Mouse (Mus musculus) midbrain, embryonic 13.5 days (tissue): Measurements from ENCODE around the gene Smad3. TPM values are rescaled to one million over a fixed set of nuclear protein-coding genes. Genes with fewer than 3 reads are reported as not detected.

Source experiments
- ATAC-seq: fragments of 200-750 bp; cut with Nextera tagmentation; 2 replicates; pipeline ENCODE4 v1.8.0; 2017; ENCODE audit warnings: mild to moderate bottlenecking, moderate TSS enrichment, moderate library complexity
- H3K27ac ChIP-seq: fragments of 300-500 bp; sonication (generic); 2 replicates; pipeline ENCODE4 v1.5.1; 2015; ENCODE audit warnings: inconsistent platforms, mild to moderate bottlenecking, moderate library complexity
- H3K27me3 ChIP-seq: fragments of 300-500 bp; sonication (generic); 2 replicates; pipeline ENCODE4 v1.6.1; 2015; ENCODE audit warnings: mild to moderate bottlenecking, inconsistent platforms
- H3K36me3 ChIP-seq: fragments of 300-500 bp; sonication (generic); 2 replicates; pipeline ENCODE4 v1.6.1; 2015; ENCODE audit warnings: mild to moderate bottlenecking, inconsistent platforms
- H3K4me1 ChIP-seq: fragments of 300-500 bp; sonication (generic); replicated peaks from 2 replicates; pipeline ENCODE4 v1.6.1; 2015; ENCODE audit warnings: inconsistent platforms
- H3K4me2 ChIP-seq: fragments of 300-500 bp; sonication (generic); replicated peaks from 2 replicates; pipeline ENCODE4 v1.6.1; 2015; ENCODE audit warnings: moderate library complexity, mild to moderate bottlenecking, inconsistent platforms
- H3K4me3 ChIP-seq: fragments of 300-500 bp; sonication (generic); replicated peaks from 2 replicates; pipeline ENCODE4 v1.5.1; 2015; ENCODE audit warnings: mild to moderate bottlenecking, inconsistent platforms
- H3K9ac ChIP-seq: fragments of 300-500 bp; sonication (generic); replicated peaks from 2 replicates; pipeline ENCODE4 v1.6.1; 2015; ENCODE audit warnings: mild to moderate bottlenecking, inconsistent platforms
- H3K9me3 ChIP-seq: fragments of 300-500 bp; sonication (generic); 2 replicates; pipeline ENCODE4 v1.6.1; 2016; ENCODE audit warnings: mild to moderate bottlenecking, inconsistent platforms
- WGBS: fragments of 180-500 bp; shearing (Covaris S2); methylation state at CpG from one replicate; pipeline ENCODE4 v1.1.7; 2015; 5-methylcytosine and 5-hydroxymethylcytosine counted together
- polyA plus RNA-seq: library from polyadenylated mRNA; unstranded; fragments of >200 nt; fragmentation: Nextera tagmentation; extraction: Ambion mirVana; gene quantifications from 2 replicates; pipeline ENCODE4 v1.2.1, GENCODE M21; 2015

Gene Smad3
- polyA plus RNA-seq, 1 experiment from 2014 or later = 11.6 TPM

DNA sequence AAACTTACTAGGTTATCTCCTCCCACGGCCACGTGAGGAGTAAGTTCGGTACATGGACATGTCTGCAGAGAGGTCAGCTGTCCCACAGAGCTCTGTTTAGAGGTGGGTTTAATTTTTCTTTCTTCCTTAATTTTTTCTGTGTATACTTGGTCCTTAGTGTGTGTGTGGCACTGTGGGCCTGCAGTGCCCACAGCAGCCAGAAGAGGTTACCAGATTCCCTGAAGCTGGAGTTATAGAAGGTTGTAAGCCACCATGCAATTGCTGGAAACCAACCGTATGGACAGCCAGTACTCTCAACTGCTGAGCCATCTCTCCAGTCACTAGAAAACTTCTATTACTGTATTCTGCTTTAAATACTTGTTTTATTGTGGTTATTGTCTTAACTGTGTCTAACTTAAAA is 125.7 kb downstream of the Smad3 start:
- Histone ChIP-seq H3K4me2 (no peak overlapping the region), H3K9ac (no peak overlapping the region), H3K9me3 (no peaks in the 10 kb centered on the region), H3K36me3 (peaks cover 41% of the 10 kb centered on the region), H3K4me3 (no peak overlapping the region), H3K27me3 (no peaks in the 10 kb centered on the region), H3K27ac (no peak overlapping the region), H3K4me1 (peaks cover 11% of the 10 kb centered on the region)
- ATAC-seq = no peak
- 62% methylated on average over 4 of the region's 4 CpGs for WGBS

DNA sequence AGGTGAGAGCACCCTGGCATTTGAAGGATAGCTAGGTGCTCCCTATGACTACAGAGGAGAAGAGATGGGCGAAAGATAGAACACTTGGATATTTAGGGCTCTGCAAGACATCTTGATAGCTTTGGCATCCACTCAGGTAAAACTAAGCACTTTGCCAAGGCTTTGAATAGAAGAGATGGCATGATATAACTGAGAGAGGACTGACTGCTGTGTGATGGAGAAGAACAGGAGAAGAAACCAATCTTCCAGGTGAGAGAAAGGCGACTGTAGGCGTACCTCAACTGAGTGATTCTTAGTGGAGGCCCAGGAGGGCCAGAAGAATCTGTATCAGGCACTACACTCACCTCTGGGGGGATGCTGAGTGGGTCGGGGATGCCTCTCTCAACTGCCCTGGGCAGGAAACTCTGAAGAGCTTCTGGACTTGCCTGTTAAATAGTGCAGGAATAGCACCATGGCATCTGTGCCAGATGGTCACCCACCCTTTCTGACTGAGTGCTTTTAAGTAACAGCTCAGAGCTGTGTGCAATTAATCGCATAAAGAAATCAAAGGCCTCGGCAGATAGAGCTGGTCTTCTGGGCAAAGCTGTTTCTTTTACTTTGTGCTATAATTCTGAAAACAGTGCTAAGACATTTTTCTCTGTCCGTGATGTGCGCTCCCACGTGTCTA is 132.6 kb downstream of the Smad3 start:
- Histone ChIP-seq H3K9me3 (no peaks in the 10 kb centered on the region), H3K27me3 (no peaks in the 10 kb centered on the region), H3K9ac (no peak overlapping the region), H3K4me1 (peaks cover 21% of the 10 kb centered on the region), H3K27ac (no peak overlapping the region), H3K36me3 (peaks cover 42% of the 10 kb centered on the region), H3K4me3 (no peak overlapping the region), H3K4me2 (no peak overlapping the region)
- 92% methylated on average over 9 of the region's 9 CpGs for WGBS
- ATAC-seq = no peak

DNA sequence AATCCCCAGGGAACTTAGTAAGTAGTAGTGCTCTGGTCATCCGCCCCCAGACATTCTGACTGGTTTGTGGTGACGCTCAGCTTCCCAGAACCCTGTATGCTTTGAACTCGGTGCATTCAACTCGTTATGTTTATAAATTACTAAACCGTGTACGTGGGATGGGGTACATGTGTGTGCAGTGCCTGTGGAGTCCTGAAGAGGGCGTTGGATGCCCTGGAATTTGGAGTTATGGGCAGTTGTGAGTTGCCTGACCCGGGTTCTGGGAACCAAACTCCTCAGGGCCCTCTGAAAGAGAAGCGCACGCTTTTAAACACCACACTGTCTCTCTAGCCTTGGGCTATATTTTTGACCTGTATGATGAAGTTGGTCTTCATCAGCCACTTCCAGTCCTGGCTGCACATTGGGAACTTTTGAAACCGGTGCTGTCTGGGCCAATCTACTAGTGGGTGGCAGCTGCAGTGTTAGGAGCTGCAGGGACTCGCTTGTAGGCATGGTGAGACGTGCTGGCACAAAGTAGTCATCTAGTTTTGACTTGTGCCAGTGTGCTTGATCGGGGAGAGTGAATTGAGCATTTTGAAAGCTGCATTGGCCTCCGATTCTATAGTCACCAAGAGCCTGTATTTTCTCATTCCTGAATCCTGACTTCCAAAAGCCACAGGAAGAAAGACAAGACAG is 133.8 kb downstream of the Smad3 start:
- no peak overlapping the region for H3K4me2 ChIP-seq
- WGBS = 75% methylated on average over 15 of the region's 15 CpGs
- H3K4me1 ChIP-seq = peaks cover 21% of the 10 kb centered on the region
- no peak overlapping the region for H3K9ac ChIP-seq
- H3K27ac ChIP-seq = no peak overlapping the region
- no peaks in the 10 kb centered on the region for H3K27me3 ChIP-seq
- H3K4me3 ChIP-seq = no peak overlapping the region
- H3K36me3 ChIP-seq = peaks cover 42% of the 10 kb centered on the region
- ATAC-seq = no peak
- no peaks in the 10 kb centered on the region for H3K9me3 ChIP-seq

GRCm38 (mm10) chr9:63617967-63618366 is 139.8 kb downstream of the Smad3 start:
- Histone ChIP-seq H3K4me1 (peaks cover 24% of the 10 kb centered on the region), H3K4me3 (no peak overlapping the region), H3K36me3 (peaks cover 43% of the 10 kb centered on the region), H3K4me2 (no peak overlapping the region), H3K27ac (no peak overlapping the region), H3K9ac (no peak overlapping the region), H3K9me3 (no peaks in the 10 kb centered on the region), H3K27me3 (no peaks in the 10 kb centered on the region)
- no peak for ATAC-seq
- 98% methylated on average over 2 of the region's 2 CpGs for WGBS

DNA sequence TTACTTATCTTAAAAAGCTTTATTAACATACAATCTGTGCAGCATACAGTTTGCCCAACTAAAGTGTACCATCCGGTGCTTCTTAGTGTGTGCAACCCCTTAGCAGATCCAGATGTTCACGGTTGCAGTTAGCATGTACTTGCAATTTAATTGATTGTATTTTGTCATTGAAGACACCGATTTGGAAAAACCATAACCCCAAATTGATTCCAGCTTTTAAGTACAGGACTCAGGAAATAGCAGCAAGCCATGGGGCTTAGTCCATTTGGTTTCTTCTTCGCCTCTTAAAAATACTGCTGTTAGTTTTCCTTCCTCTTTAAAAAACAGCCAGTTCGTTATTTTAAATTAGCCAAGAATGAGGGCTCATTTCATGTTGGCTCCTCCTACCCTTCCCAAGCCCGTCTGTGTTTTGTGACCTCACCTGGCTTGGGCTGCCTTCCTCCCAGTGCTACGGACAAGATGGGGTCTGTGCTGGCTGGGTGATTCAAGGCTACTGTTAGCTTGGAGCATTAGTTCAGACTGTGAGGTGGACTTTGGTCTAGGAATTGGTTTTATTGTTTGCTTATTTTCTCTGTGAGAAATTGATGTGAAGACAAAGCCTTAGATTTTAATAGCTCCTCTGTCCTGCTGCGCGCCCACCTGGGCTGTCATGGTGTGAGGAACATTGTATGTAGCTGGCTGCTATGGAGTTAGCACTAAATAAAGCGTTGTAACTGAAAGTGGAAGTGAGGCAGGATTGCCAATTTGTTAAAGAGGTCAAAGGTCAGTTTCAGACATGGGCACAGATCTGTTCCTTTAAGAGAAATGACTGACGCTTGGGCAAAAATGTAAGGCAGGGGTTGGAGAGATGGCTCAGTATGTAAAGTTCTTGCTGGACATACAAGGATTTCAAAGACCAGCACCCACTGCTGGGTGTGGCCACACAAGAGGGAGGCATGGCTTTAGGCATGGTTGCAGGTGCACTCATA is 143.5 kb downstream of the Smad3 start:
- 86% methylated on average over 11 of the region's 11 CpGs for WGBS
- no peaks in the 10 kb centered on the region for H3K9me3 ChIP-seq
- peaks cover 26% of the 10 kb centered on the region for H3K36me3 ChIP-seq
- no peak overlapping the region for H3K4me2 ChIP-seq
- H3K27me3 ChIP-seq = no peaks in the 10 kb centered on the region
- ATAC-seq = no peak
- H3K4me3 ChIP-seq = no peak overlapping the region
- peaks cover 30% of the 10 kb centered on the region for H3K4me1 ChIP-seq
- H3K9ac ChIP-seq = no peak overlapping the region
- no peak overlapping the region for H3K27ac ChIP-seq

GRCm38 (mm10) chr9:63613569-63613968 is 144.2 kb downstream of the Smad3 start:
- peaks cover 30% of the 10 kb centered on the region for H3K4me1 ChIP-seq
- peak overlapping the region; percentile 48; the same call in 1 of the 2 replicates for H3K27ac ChIP-seq
- 0 out of 2 replicates have a peak overlapping the region, but pooled peaks have one; percentile 8 for H3K9ac ChIP-seq
- 0 out of 2 replicates have a peak overlapping the region, but pooled peaks have one; percentile 3 for H3K4me2 ChIP-seq
- peak; percentile 34; the same call in 1 of the 2 replicates for ATAC-seq
- H3K9me3 ChIP-seq = no peaks in the 10 kb centered on the region
- peaks cover 19% of the 10 kb centered on the region for H3K36me3 ChIP-seq
- 36% methylated on average over 1 of the region's 1 CpGs for WGBS
- H3K27me3 ChIP-seq = no peaks in the 10 kb centered on the region
- H3K4me3 ChIP-seq = no peak overlapping the region

- H3K9me3 ChIP-seq = no peaks in the 10 kb centered on the region
- peak overlapping the region; percentile 48; the same call in 1 of the 2 replicates for H3K27ac ChIP-seq
- peaks cover 11% of the 10 kb centered on the region for H3K36me3 ChIP-seq
- ATAC-seq = peak; percentile 81
- WGBS = 49% methylated on average over 16 of the region's 16 CpGs
- H3K27me3 ChIP-seq = no peaks in the 10 kb centered on the region
- no peak overlapping the region for H3K4me3 ChIP-seq
- peaks cover 33% of the 10 kb centered on the region for H3K4me1 ChIP-seq
- 0 out of 2 replicates have a peak overlapping the region, but pooled peaks have one; percentile 3 for H3K4me2 ChIP-seq
- H3K9ac ChIP-seq = 0 out of 2 replicates have a peak overlapping the region, but pooled peaks have one; percentile 8
Observed at GRCm38 (mm10) chr9:63612565-63613515, 145.0 kb downstream of the Smad3 start.

DNA sequence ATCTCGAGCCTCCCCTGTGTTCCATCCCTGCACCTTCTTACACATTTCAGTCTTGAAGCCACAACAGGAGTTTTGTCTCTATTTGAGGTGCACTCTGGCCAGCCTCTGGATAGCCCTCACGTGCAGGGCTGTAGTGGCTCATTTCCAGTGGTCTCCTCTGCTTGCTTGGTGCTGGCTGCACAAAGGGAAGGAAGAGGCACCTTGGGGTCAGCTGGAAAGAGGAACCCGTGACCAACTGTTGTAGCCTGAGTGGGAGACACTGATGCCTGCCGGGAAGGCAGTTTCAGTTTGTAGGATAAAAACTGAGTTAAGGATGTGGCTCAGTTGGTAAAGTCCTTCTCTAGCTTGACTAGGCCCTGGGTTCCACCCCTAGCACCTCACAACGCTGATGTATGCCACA is 145.8 kb downstream of the Smad3 start:
- ATAC-seq = no peak
- Histone ChIP-seq H3K4me2 (no peak overlapping the region), H3K36me3 (peaks cover 3% of the 10 kb centered on the region), H3K27me3 (no peaks in the 10 kb centered on the region), H3K9ac (no peak overlapping the region), H3K4me3 (no peak overlapping the region), H3K4me1 (peaks cover 34% of the 10 kb centered on the region), H3K27ac (no peak overlapping the region), H3K9me3 (no peaks in the 10 kb centered on the region)
- WGBS = 67% methylated on average over 5 of the region's 5 CpGs

GRCm38 (mm10) chr9:63610841-63611366 is 146.9 kb downstream of the Smad3 start:
- H3K4me3 ChIP-seq = no peak overlapping the region
- H3K4me1 ChIP-seq = peaks cover 29% of the 10 kb centered on the region
- peak; percentile 45; the same call in 1 of the 2 replicates for ATAC-seq
- H3K36me3 ChIP-seq = no peaks in the 10 kb centered on the region
- peak overlapping the region; percentile 29; the same call in 1 of the 2 replicates for H3K9ac ChIP-seq
- no peaks in the 10 kb centered on the region for H3K9me3 ChIP-seq
- 14% methylated on average over 13 of the region's 13 CpGs for WGBS
- H3K4me2 ChIP-seq = peak overlapping the region; percentile 2; the same call in 1 of the 2 replicates
- no peak overlapping the region for H3K27ac ChIP-seq
- no peaks in the 10 kb centered on the region for H3K27me3 ChIP-seq

DNA sequence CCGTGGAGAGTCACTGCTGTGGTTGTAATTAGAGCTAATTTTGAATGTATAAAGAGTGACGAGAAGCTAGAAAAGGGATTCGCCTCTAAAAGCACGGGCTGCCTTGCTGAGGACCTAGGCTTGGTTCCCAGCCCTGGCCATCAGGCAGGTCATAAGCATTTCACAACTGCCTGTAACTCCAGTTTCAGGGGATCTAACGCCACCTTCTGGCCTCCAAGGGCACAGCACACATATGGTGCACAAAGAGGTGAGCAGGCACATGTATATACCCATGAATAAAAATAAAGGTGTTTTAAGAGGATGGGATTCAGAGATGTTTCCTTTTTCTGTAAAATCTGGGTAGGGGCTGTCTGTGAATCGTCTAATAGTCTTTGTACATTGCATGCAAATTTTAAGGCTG is 147.6 kb downstream of the Smad3 start:
- Histone ChIP-seq H3K4me2 (no peak overlapping the region), H3K9me3 (no peaks in the 10 kb centered on the region), H3K9ac (no peak overlapping the region), H3K27me3 (no peaks in the 10 kb centered on the region), H3K27ac (no peak overlapping the region), H3K4me3 (no peak overlapping the region), H3K4me1 (peaks cover 29% of the 10 kb centered on the region), H3K36me3 (no peaks in the 10 kb centered on the region)
- ATAC-seq = no peak
- 88% methylated on average over 6 of the region's 6 CpGs for WGBS

DNA sequence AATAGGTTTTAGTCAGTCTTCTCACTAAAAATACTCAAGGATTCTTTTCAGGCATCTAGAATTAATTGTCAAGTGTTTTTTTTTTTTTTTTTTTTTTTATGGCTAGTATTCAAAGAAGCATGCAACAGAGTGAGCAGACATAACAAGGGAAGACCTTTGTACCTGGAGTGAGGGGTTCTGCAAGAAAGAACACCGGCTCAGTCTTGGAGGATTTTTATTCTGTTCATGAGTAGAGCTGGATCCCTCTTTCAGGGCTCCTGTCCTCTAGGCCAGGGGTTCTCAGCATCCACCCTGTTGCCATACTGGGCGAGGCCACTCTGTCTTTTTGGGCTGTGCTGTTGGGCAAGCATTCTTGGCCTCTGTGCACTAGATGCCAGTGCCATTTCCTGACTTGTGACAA is 148.0 kb downstream of the Smad3 start:
- ATAC-seq = no peak
- WGBS = 93% methylated on average over 2 of the region's 2 CpGs
- no peaks in the 10 kb centered on the region for H3K36me3 ChIP-seq
- peaks cover 29% of the 10 kb centered on the region for H3K4me1 ChIP-seq
- no peak overlapping the region for H3K4me3 ChIP-seq
- H3K27ac ChIP-seq = no peak overlapping the region
- H3K9me3 ChIP-seq = no peaks in the 10 kb centered on the region
- H3K9ac ChIP-seq = no peak overlapping the region
- no peak overlapping the region for H3K4me2 ChIP-seq
- H3K27me3 ChIP-seq = no peaks in the 10 kb centered on the region
